Mouse (Mus musculus): ENCODE data around the gene Prpf31.

Gene Prpf31

GRCm38 (mm10) chr7:3685400-3686187 is 55.8 kb downstream of the Prpf31 start:
- no peak for ATAC-seq (ENCODE audit: low TSS enrichment)

GRCm38 (mm10) chr7:3691919-3692318 is 62.1 kb downstream of the Prpf31 start:
- ATAC-seq (ENCODE audit: low TSS enrichment), result no peak
